ENCODE assay signal across 9 mouse cellular contexts in the genomic region with DNA sequence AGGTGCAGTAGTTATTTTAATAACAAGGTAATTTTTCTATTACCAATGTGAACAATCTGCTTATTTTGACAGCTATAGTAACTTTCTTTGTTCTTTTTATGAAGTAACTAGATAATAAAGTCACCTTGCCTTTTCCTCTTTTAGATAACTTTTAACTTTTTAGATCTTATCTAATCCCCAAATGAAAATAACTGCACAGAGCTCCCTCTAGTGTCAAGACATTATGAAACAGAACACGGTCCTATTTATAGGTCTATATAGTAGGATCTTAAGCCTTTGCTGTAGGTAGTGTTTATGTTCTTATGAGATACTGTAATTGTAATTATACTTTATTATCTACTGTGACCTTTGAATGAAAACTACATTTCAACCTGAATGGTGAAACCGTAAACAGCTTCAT.
DNase-seq lines count a peak whose midpoint lies in the region; TF ChIP-seq lines count a peak whose summit lies in the region.
"Had no signal": no experiment of that assay in that cellular context is flagged by ENCODE, and none has a peak within 500 bp of the region (broad histone marks: within the 10 kb centered on the region; RNA-seq: fewer than 3 reads in every experiment).

No protein-coding gene starts in this region.

- no peak overlapping the region for H3K4me3 ChIP-seq in E14TG2a.4 (replicated peaks; ENCODE audit: low read length)
- H3K4me3 ChIP-seq: midbrain, embryonic 12.5 days had no signal

- H3K27me3 ChIP-seq in E14TG2a.4 (ENCODE audit: insufficient read depth, low read length) = no peaks in the 10 kb centered on the region
- H3K27me3 ChIP-seq: midbrain, embryonic 12.5 days had no signal

- H3K36me3 ChIP-seq in E14TG2a.4 (ENCODE audit: insufficient read depth, low read length) = peaks cover 27% of the 10 kb centered on the region

- no peaks in the 10 kb centered on the region for H3K4me1 ChIP-seq in E14TG2a.4 (replicated peaks; ENCODE audit: low read depth, low read length)
- H3K4me1 ChIP-seq: midbrain, embryonic 12.5 days had no signal

- TF ChIP-seq CTCF in E14TG2a.4 (conservative IDR thresholded peaks at IDR 0.05; ENCODE audit: low read length) = peak; percentile 33

- peak; percentile 66 for DNase-seq in kidney, adult 9 months
- no peak for DNase-seq in kidney, adult 11 months
- peak; percentile 48 for DNase-seq in A20 (ENCODE audit: low read depth, low spot score)
- DNase-seq in forelimb bud, embryonic 11.5 days (ENCODE audit: low read depth, low spot score) = peak; percentile 12
- no peak for DNase-seq in neural tube, embryonic 10.5 days (ENCODE audit: extremely low spot score, low spot score)
- no peak for DNase-seq in yolk sac, embryonic 10.5 days (ENCODE audit: low spot score)
- DNase-seq: kidney, postnatal 4 days had no signal

- no peaks in the 10 kb centered on the region for H3K9me3 ChIP-seq in E14TG2a.4 (ENCODE audit: low read length)
- H3K9me3 ChIP-seq: midbrain, embryonic 12.5 days had no signal

Comparison
In these comparisons a context has a peak if more than half of its experiments do, and no peak if none do; other contexts are left out.
1. DNase-seq: peak in kidney, adult 9 months (single experiment), A20 (single experiment) and forelimb bud, embryonic 11.5 days (single experiment); none in kidney, adult 11 months (single experiment), neural tube, embryonic 10.5 days (single experiment) and yolk sac, embryonic 10.5 days (single experiment).